Mouse (Mus musculus): Measurements from ENCODE around the gene Cdk2. TPM values are rescaled to one million over a fixed set of nuclear protein-coding genes. Genes with fewer than 3 reads are reported as not detected.
A peak's percentile ranks its signal among the peaks of the same experiment; 100 is the strongest.
"Not testable (repeated sequence)": the region's sequence is repeated elsewhere in the genome, so short reads cannot be mapped to it uniquely, and the experiment has no call there.

Cdk2 gene
- polyA plus RNA-seq, 1 experiment: 60.6 TPM

DNA sequence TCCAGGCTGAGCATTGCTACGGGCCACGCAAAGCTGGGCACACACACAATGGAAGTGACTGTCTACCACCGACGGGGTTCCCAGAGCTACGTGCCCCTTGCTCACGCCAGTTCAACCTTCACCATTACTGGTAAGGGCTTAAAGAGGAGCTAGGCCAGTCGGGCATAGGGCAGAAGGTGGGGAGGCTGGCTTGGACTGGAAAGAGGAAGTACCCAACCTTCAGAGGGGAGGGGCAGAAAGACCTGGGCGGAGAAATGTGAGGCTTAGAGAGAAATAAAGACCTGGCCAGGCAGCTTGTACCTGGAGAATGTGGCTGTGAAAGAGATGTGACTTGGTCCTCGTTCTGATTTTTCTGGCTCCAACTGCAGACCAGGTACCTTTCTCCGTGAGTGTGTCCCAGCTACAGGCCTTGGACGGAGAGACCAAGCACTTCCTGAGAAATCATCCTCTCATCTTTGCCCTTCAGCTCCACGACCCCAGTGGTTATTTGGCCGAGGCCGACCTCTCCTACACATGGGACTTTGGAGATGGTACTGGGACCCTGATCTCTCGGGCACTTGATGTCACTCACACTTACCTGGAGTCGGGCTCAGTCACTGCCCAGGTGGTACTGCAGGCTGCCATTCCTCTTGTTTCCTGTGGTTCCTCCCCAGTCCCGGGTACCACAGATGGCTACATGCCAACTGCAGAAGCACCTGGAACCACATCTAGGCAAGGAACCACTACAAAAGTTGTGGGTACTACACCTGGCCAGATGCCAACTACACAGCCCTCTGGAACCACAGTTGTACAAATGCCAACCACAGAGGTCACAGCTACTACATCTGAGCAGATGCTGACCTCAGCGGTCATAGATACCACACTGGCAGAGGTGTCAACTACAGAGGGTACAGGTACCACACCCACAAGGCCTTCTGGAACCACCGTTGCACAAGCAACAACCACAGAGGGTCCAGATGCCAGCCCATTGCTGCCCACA lies 11.0 kb upstream of the Cdk2 start:
- TF ChIP-seq CTCF (IDR thresholded peaks at IDR 0.05; ENCODE audit: control insufficient read depth, insufficient read depth, low read length) (no peak), POLR2A (IDR thresholded peaks at IDR 0.05; ENCODE audit: borderline replicate concordance, control insufficient read depth, low read depth, low read length) (no peak)
- Histone ChIP-seq H3K4me1 (ENCODE audit: control insufficient read depth, insufficient read depth, low read length) (peaks cover 2% of the 10 kb centered on the region; the same call in 1 of the 2 replicates), H3K27ac (ENCODE audit: control insufficient read depth, insufficient read depth, low read depth, low read length, poor library complexity) (no peak overlapping the region), H3K4me3 (replicated peaks; ENCODE audit: control insufficient read depth, low read depth, low read length) (no peak overlapping the region)
- 25% methylated on average over 19 of the region's 19 CpGs for WGBS

DNA sequence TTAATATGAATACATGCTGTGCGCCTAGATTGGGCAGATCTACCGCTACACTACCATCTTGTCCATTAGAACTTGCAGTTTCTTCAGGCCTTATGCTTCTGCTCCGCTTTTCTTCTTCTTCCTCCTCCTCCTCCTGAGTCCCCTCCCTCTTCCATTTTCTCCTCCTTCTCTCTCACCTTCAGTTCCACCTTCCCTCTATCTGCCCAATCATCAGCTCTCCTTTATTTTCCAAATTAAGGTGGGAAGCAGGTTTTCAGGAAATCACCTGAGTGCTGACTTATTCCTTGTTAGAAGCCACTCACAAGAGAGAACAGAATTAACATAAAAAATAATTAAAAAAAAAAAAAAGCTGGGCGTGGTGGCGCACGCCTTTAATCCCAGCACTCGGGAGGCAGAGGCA lies 6.5 kb upstream of the Cdk2 start:
- H3K4me1 ChIP-seq (ENCODE audit: control insufficient read depth, insufficient read depth, low read length); H3K27ac ChIP-seq (ENCODE audit: control insufficient read depth, insufficient read depth, low read depth, low read length, poor library complexity); H3K4me3 ChIP-seq (replicated peaks; ENCODE audit: control insufficient read depth, low read depth, low read length): not testable (repeated sequence)
- 90% methylated on average over 7 of the region's 7 CpGs for WGBS

DNA sequence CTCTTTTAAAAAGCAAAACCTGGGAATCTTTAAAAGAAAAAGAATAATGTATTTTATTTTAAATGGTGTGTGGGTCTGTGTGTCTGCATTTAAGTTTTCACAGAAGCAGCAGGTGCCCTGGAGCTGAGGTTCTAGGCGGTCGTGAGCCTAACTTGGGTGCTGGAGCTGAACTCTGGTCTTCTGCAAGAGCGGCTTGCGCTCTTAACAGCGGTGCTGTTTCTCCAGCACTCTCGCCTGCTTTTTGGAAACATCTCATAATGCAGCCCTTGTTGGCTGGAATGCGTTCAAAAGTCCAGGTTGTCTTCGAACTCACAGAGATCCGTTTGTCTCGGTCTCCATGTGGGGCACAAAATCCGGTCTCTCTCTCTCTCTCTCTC lies 474 bp upstream of the Cdk2 start:
- 19% methylated on average over 11 of the region's 11 CpGs for whole genome bisulfite sequencing
- H3K27ac ChIP-seq (ENCODE audit: control insufficient read depth, insufficient read depth, low read depth, low read length, poor library complexity): peak overlapping the region; percentile 35
- no peaks in the 10 kb centered on the region for H3K4me1 ChIP-seq (ENCODE audit: control insufficient read depth, insufficient read depth, low read length)
- H3K4me3 ChIP-seq (replicated peaks; ENCODE audit: control insufficient read depth, low read depth, low read length): peak overlapping the region; percentile 30
- TF ChIP-seq POLR2A (IDR thresholded peaks at IDR 0.05; ENCODE audit: borderline replicate concordance, control insufficient read depth, low read depth, low read length) (no peak), CTCF (IDR thresholded peaks at IDR 0.05; ENCODE audit: control insufficient read depth, insufficient read depth, low read length) (no peak)

DNA sequence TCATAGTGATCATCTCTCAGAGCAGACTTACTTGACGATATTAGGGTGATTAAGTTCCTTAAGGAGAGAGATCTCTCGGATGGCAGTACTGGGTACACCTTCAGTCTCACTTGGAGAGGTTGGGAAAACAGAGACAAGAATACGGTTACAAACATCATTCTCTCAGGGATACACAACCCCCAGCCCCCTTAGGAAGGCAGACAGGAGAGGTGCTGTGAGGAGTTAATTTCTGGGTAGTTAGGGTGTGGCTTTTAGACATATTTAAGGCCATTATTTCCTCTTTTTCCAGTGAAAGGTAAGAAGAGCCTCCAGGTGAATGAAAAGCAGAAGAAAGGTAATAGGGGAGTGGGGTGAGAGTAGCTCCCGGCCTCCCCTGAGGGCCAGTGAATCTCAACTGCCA lies 936 bp downstream of the Cdk2 start, which contains the start of gene Pmel:
Pmel (plus strand) TSS at position 301 of the 400 bp plus-strand sequence.
- Histone ChIP-seq H3K27ac (ENCODE audit: control insufficient read depth, insufficient read depth, low read depth, low read length, poor library complexity) (peak within 1 kb of the TSS; percentile 92), H3K4me1 (ENCODE audit: control insufficient read depth, insufficient read depth, low read length) (no peaks in the 10 kb centered on the region), H3K4me3 (replicated peaks; ENCODE audit: control insufficient read depth, low read depth, low read length) (peak within 1 kb of the TSS; percentile 88)
- no peak for TF ChIP-seq POLR2A (IDR thresholded peaks at IDR 0.05; ENCODE audit: borderline replicate concordance, control insufficient read depth, low read depth, low read length)
- no peak for TF ChIP-seq CTCF (IDR thresholded peaks at IDR 0.05; ENCODE audit: control insufficient read depth, insufficient read depth, low read length)
- WGBS: 13% methylated on average over 4 of the region's 4 CpGs

DNA sequence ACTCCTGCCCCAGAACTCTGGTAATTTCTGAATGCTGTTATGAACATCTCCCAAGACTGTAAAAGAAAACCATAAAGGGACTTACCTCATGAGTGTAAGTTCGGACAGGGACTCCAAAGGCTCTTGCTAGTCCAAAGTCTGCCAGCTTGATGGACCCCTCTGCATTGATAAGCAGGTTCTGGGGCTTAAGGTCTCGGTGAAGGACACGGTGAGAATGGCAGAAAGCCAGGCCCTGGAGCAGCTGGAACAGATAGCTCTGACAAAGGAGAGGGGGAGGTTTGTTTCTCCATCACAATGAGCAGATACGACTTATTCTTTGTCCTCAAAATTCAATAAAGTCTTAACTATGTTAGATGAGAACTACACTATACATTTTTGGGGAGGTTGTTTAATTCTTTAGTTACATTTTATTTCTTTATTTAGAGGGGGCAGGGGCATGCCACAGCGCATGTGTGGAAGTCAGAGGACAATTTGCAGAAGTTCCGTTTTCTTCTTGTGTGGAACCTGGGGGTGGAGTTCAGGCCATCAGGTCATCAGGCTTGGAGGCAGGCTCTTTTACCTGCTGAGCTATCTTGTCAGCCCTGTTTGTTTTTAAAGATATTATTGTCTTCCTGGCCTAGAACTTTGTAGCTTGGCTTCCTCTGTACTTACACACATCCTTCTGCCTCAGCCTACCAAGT lies 2.4 kb downstream of the Cdk2 start:
- Histone ChIP-seq H3K4me3 (replicated peaks; ENCODE audit: control insufficient read depth, low read depth, low read length) (no peak overlapping the region), H3K27ac (ENCODE audit: control insufficient read depth, insufficient read depth, low read depth, low read length, poor library complexity) (no peak overlapping the region), H3K4me1 (ENCODE audit: control insufficient read depth, insufficient read depth, low read length) (no peaks in the 10 kb centered on the region)
- TF ChIP-seq CTCF (IDR thresholded peaks at IDR 0.05; ENCODE audit: control insufficient read depth, insufficient read depth, low read length) (no peak), POLR2A (IDR thresholded peaks at IDR 0.05; ENCODE audit: borderline replicate concordance, control insufficient read depth, low read depth, low read length) (no peak)
- WGBS: 45% methylated on average over 6 of the region's 6 CpGs

DNA sequence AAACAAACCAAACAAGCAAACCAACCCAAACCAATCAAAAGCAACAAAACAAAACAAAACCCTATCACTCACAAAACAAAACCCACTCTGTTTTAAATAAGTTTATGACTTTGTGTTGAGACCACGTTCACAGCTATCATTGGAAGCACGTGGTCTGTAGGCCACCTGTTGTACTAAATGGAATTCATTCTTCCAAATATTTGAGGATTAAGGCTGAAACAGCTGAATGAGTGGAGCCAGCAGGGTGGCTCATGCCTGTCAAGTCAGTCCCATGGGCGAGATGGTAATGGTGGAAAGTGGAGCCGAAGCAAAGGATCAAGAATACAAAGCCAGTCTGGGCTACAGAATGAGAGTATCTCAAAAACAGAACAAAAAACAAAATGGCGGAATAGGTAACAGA lies 4.1 kb downstream of the Cdk2 start:
- no peak overlapping the region for H3K27ac ChIP-seq (ENCODE audit: control insufficient read depth, insufficient read depth, low read depth, low read length, poor library complexity)
- 95% methylated on average over 5 of the region's 5 CpGs for WGBS
- no peak for TF ChIP-seq POLR2A (IDR thresholded peaks at IDR 0.05; ENCODE audit: borderline replicate concordance, control insufficient read depth, low read depth, low read length)
- no peak for TF ChIP-seq CTCF (IDR thresholded peaks at IDR 0.05; ENCODE audit: control insufficient read depth, insufficient read depth, low read length)
- no peaks in the 10 kb centered on the region; the same call in 1 of the 2 replicates for H3K4me1 ChIP-seq (ENCODE audit: control insufficient read depth, insufficient read depth, low read length)
- no peak overlapping the region for H3K4me3 ChIP-seq (replicated peaks; ENCODE audit: control insufficient read depth, low read depth, low read length)

DNA sequence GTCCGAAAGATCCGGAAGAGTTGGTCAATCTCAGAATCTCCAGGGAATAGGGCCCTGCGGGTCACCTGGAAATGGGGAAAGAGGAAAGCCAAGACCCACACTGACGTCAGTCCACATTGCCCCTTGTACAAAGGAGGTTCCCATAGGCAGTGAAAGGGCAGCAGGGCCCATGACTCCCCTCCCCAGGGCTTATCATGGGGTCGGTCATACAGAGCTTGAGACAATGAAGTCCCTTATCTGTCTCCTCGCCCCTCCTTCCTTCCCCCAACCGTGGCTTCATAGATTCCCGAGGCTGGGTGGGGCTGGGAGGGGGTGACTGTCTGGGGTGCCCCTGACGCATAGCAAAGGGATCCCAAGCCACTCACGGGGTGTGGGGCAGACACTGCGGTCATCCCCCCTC lies 5.2 kb downstream of the Cdk2 start:
- H3K4me1 ChIP-seq (ENCODE audit: control insufficient read depth, insufficient read depth, low read length): no peaks in the 10 kb centered on the region; the same call in 1 of the 2 replicates
- 71% methylated on average over 11 of the region's 11 CpGs for WGBS
- TF ChIP-seq CTCF (IDR thresholded peaks at IDR 0.05; ENCODE audit: control insufficient read depth, insufficient read depth, low read length) (no peak), POLR2A (IDR thresholded peaks at IDR 0.05; ENCODE audit: borderline replicate concordance, control insufficient read depth, low read depth, low read length) (no peak)
- H3K4me3 ChIP-seq (replicated peaks; ENCODE audit: control insufficient read depth, low read depth, low read length): no peak overlapping the region
- no peak overlapping the region for H3K27ac ChIP-seq (ENCODE audit: control insufficient read depth, insufficient read depth, low read depth, low read length, poor library complexity)

DNA sequence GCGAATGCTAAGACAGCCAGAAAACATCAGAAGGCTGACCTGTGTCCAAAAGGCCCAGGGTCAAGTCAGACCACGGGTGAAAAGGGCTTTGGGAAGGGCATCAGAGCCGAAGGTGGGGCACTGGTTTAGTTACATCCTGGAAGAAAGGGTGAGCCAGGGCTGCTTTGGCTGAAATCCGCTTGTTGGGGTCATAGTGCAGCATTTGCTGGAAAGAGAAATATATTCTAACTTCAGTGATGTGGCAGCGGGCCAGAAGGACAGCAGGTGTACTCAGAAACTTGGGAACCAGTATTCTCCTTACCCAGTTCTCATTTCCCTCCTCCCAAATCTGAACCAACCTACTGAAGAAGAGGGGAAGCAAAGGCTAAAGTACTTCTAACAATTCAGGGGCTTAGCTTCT lies 5.8 kb downstream of the Cdk2 start:
- no peaks in the 10 kb centered on the region; the same call in 1 of the 2 replicates for H3K4me1 ChIP-seq (ENCODE audit: control insufficient read depth, insufficient read depth, low read length)
- WGBS: 78% methylated on average over 5 of the region's 5 CpGs

More for the DNA sequence above, 5.8 kb downstream of the Cdk2 start:
- no peak overlapping the region for H3K27ac ChIP-seq (ENCODE audit: control insufficient read depth, insufficient read depth, low read depth, low read length, poor library complexity)
- H3K4me3 ChIP-seq (replicated peaks; ENCODE audit: control insufficient read depth, low read depth, low read length): no peak overlapping the region
- TF ChIP-seq POLR2A (IDR thresholded peaks at IDR 0.05; ENCODE audit: borderline replicate concordance, control insufficient read depth, low read depth, low read length) (no peak), CTCF (IDR thresholded peaks at IDR 0.05; ENCODE audit: control insufficient read depth, insufficient read depth, low read length) (no peak)

Measured in bone marrow, adult 2 months (tissue).